Mouse (Mus musculus) megakaryocyte, embryonic 14.5 days (primary cell): ENCODE results near the gene Hectd1. TPM values are rescaled to one million over a fixed set of nuclear protein-coding genes. Genes with fewer than 3 reads are reported as not detected.
A peak's percentile ranks its signal among the peaks of the same experiment; 100 is the strongest.

Experiments used
- H3K27me3 ChIP-seq: replicated peaks from 2 replicates; pipeline ENCODE3; 2012; ENCODE audit warnings: inconsistent platforms
- H3K36me3 ChIP-seq: replicated peaks from 2 replicates; pipeline ENCODE3; 2012; ENCODE audit warnings: low read length, inconsistent platforms, mixed read lengths
- H3K4me1 ChIP-seq: 2 replicates; pipeline ENCODE4 v1.6.1; 2012; ENCODE audit warnings: inconsistent platforms
- H3K4me3 ChIP-seq: replicated peaks from 2 replicates; pipeline ENCODE3; 2012; ENCODE audit warnings: moderate library complexity, mild to moderate bottlenecking, inconsistent platforms
- H3K9me3 ChIP-seq: 2 replicates; pipeline ENCODE4 v1.6.1; 2012; ENCODE audit warnings: inconsistent platforms
- FLI1 ChIP-seq: IDR thresholded peaks from 2 replicates; pipeline ENCODE4 v1.6.1; 2012; ENCODE audit warnings: low read length, inconsistent platforms, mixed read lengths
- GATA1 ChIP-seq: IDR thresholded peaks from 3 replicates; pipeline ENCODE4 v1.6.1; 2012; ENCODE audit warnings: mixed read lengths, low read length, inconsistent platforms, borderline replicate concordance
- polyA plus RNA-seq: library from polyadenylated mRNA; stranded (reverse); fragments of >175 nt; gene quantifications from 2 replicates; pipeline ENCODE4 v1.2.3, GENCODE M21; 2012; ENCODE audit warnings: low replicate concordance; ENCODE audit not compliant: insufficient read depth

The Hectd1 gene
- polyA plus RNA-seq, 1 experiment, result 2.0 TPM

GRCm38 (mm10) chr12:51858134-51859028, 29.0 kb upstream of the Hectd1 start:
- TF ChIP-seq FLI1, result no peak
- no peak for TF ChIP-seq GATA1
- H3K9me3 ChIP-seq, result no peaks in the 10 kb centered on the region
- H3K27me3 ChIP-seq, result no peaks in the 10 kb centered on the region
- H3K4me3 ChIP-seq, result no peak overlapping the region
- peaks cover 67% of the 10 kb centered on the region for H3K4me1 ChIP-seq
- H3K36me3 ChIP-seq, result peaks cover 11% of the 10 kb centered on the region

- H3K4me3 ChIP-seq, result peak overlapping the region; percentile 33
- no peak for TF ChIP-seq FLI1
- no peak for TF ChIP-seq GATA1
- H3K36me3 ChIP-seq, result peaks cover 11% of the 10 kb centered on the region
- H3K27me3 ChIP-seq, result no peaks in the 10 kb centered on the region
- peaks cover 66% of the 10 kb centered on the region for H3K4me1 ChIP-seq
- H3K9me3 ChIP-seq, result no peaks in the 10 kb centered on the region
Measured at GRCm38 (mm10) chr12:51856768-51857295, 27.5 kb upstream of the Hectd1 start.

DNA sequence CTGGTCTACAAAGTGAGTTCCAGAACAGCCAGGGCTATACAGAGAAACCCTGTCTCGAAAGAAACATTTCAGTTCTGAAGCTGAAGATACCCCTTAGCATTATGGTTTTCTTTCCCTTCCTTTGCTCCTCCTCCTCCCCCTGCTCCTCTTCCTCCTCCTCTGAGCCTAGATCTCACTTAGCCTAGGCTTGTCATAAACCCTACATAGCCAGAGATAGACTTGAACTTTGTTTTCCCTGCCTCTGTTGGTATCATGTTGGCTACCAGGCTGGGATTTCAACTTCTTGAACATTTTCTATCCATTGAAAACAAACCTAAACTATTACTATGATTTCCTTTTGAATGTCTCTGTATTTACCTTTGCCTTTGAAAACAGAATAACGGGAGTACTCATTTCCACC, 26.5 kb upstream of the Hectd1 start:
- peaks cover 11% of the 10 kb centered on the region for H3K36me3 ChIP-seq
- H3K4me3 ChIP-seq, result no peak overlapping the region
- no peak for TF ChIP-seq FLI1
- TF ChIP-seq GATA1, result no peak
- no peaks in the 10 kb centered on the region for H3K9me3 ChIP-seq
- H3K4me1 ChIP-seq, result peaks cover 70% of the 10 kb centered on the region
- H3K27me3 ChIP-seq, result no peaks in the 10 kb centered on the region

DNA sequence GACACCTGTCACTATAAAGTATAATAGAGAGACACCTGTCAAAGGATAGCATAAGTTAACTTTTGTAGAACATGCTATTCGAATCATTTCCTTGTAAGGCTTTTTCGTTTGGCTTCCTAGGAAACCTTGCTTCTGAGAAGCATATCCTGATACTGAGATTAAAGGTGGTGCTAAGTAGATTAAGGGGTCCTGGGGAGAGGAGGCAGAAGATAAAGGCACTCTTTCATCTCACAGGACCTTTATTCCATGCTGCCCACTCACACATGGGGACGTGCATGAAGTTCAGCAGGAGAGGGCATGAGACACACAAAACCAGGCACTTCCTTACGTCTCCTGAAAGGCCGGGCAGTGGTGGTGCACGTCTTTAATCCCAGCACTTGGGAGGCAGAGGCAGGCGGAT, 26.1 kb upstream of the Hectd1 start:
- peaks cover 67% of the 10 kb centered on the region for H3K4me1 ChIP-seq
- no peak for TF ChIP-seq GATA1
- H3K36me3 ChIP-seq, result peaks cover 11% of the 10 kb centered on the region

DNA sequence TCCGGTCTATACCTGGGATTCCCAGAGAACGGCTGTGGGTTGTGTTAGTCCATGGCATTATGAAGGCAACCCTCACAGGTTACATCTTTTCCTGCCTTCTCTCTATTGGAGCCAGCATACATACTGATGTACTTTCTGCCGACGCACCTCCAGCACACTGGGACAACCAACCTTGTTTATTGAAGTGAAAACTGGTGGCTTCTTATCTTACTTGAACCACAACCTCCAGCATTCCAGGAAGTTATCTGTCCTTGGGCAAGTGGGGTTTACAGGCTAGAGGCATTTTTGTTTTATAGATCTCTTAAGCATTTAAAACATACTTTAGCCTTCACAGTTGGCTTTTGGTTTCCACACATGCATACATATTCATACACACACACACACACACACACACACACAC, 22.3 kb upstream of the Hectd1 start:
- H3K36me3 ChIP-seq, result peaks cover 5% of the 10 kb centered on the region
- TF ChIP-seq GATA1 (no peak), FLI1 (no peak)
- peak overlapping the region; percentile 47 for H3K4me3 ChIP-seq
- no peaks in the 10 kb centered on the region for H3K9me3 ChIP-seq
- H3K27me3 ChIP-seq, result no peaks in the 10 kb centered on the region
- peaks cover 77% of the 10 kb centered on the region for H3K4me1 ChIP-seq

More for the DNA sequence above, 26.1 kb upstream of the Hectd1 start:
- no peaks in the 10 kb centered on the region for H3K27me3 ChIP-seq
- H3K4me3 ChIP-seq, result no peak overlapping the region
- no peaks in the 10 kb centered on the region for H3K9me3 ChIP-seq

GRCm38 (mm10) chr12:51851155-51851554, 21.8 kb upstream of the Hectd1 start:
- peaks cover 5% of the 10 kb centered on the region for H3K36me3 ChIP-seq
- H3K27me3 ChIP-seq, result no peaks in the 10 kb centered on the region
- H3K4me1 ChIP-seq, result peaks cover 77% of the 10 kb centered on the region
- TF ChIP-seq FLI1 (no peak), GATA1 (no peak)
- H3K4me3 ChIP-seq, result peak overlapping the region; percentile 33
- no peaks in the 10 kb centered on the region for H3K9me3 ChIP-seq

GRCm38 (mm10) chr12:51850339-51850738, 21.0 kb upstream of the Hectd1 start:
- Histone ChIP-seq H3K4me1 (peaks cover 76% of the 10 kb centered on the region), H3K9me3 (no peaks in the 10 kb centered on the region), H3K27me3 (no peaks in the 10 kb centered on the region), H3K36me3 (peaks cover 5% of the 10 kb centered on the region), H3K4me3 (no peak overlapping the region)
- TF ChIP-seq FLI1 (no peak), GATA1 (no peak)

GRCm38 (mm10) chr12:51849902-51850301, 20.6 kb upstream of the Hectd1 start:
- no peaks in the 10 kb centered on the region for H3K9me3 ChIP-seq
- H3K4me3 ChIP-seq, result peak overlapping the region; percentile 33
- no peaks in the 10 kb centered on the region for H3K27me3 ChIP-seq
- peaks cover 78% of the 10 kb centered on the region for H3K4me1 ChIP-seq
- TF ChIP-seq GATA1 (peak; percentile 19; the same call in 1 of the 3 replicates), FLI1 (no peak)
- H3K36me3 ChIP-seq, result peaks cover 5% of the 10 kb centered on the region

GRCm38 (mm10) chr12:51847953-51848680, 18.8 kb upstream of the Hectd1 start:
- peak overlapping the region; percentile 42 for H3K4me3 ChIP-seq
- no peaks in the 10 kb centered on the region for H3K36me3 ChIP-seq
- no peaks in the 10 kb centered on the region for H3K9me3 ChIP-seq
- TF ChIP-seq GATA1, result no peak
- TF ChIP-seq FLI1, result no peak
- peaks cover 93% of the 10 kb centered on the region for H3K4me1 ChIP-seq
- no peaks in the 10 kb centered on the region for H3K27me3 ChIP-seq

- H3K4me1 ChIP-seq, result peaks cover 97% of the 10 kb centered on the region
- H3K36me3 ChIP-seq, result no peaks in the 10 kb centered on the region
- H3K27me3 ChIP-seq, result no peaks in the 10 kb centered on the region
- TF ChIP-seq GATA1, result no peak
- no peak for TF ChIP-seq FLI1
- no peaks in the 10 kb centered on the region for H3K9me3 ChIP-seq
- H3K4me3 ChIP-seq, result peak overlapping the region; percentile 92
Measured at GRCm38 (mm10) chr12:51845261-51845660, 15.9 kb upstream of the Hectd1 start.
